Mouse (Mus musculus) brown adipose tissue, adult 24 weeks (tissue): Measurements from ENCODE around the gene Glis1. TPM values are rescaled to one million over a fixed set of nuclear protein-coding genes. Genes with fewer than 3 reads are reported as not detected.

Experiments used
- H3K27ac ChIP-seq: fragments of 200-500 bp; replicated peaks from 2 replicates; pipeline ENCODE4 v1.5.1; 2012; ENCODE audit warnings: low read depth, mild to moderate bottlenecking, low read length
- H3K4me1 ChIP-seq: fragments of 200-500 bp; 2 replicates; pipeline ENCODE4 v1.6.1; 2012; ENCODE audit warnings: low read length, mixed read lengths; ENCODE audit not compliant: control insufficient read depth, insufficient read depth, insufficient read length
- H3K4me3 ChIP-seq: fragments of 200-500 bp; 2 replicates; pipeline ENCODE4 v1.5.1; 2012; ENCODE audit warnings: low read depth, mild to moderate bottlenecking, low read length, moderate library complexity; ENCODE audit not compliant: insufficient read depth
- polyA plus RNA-seq: library from polyadenylated mRNA; stranded (reverse); fragments of >200 nt; gene quantifications from 2 replicates; pipeline ENCODE4 v1.2.4, GENCODE M21; 2012; ENCODE audit not compliant: missing spikeins, insufficient read depth, insufficient read length

Gene Glis1
- not detected in 2 replicates for polyA plus RNA-seq

DNA sequence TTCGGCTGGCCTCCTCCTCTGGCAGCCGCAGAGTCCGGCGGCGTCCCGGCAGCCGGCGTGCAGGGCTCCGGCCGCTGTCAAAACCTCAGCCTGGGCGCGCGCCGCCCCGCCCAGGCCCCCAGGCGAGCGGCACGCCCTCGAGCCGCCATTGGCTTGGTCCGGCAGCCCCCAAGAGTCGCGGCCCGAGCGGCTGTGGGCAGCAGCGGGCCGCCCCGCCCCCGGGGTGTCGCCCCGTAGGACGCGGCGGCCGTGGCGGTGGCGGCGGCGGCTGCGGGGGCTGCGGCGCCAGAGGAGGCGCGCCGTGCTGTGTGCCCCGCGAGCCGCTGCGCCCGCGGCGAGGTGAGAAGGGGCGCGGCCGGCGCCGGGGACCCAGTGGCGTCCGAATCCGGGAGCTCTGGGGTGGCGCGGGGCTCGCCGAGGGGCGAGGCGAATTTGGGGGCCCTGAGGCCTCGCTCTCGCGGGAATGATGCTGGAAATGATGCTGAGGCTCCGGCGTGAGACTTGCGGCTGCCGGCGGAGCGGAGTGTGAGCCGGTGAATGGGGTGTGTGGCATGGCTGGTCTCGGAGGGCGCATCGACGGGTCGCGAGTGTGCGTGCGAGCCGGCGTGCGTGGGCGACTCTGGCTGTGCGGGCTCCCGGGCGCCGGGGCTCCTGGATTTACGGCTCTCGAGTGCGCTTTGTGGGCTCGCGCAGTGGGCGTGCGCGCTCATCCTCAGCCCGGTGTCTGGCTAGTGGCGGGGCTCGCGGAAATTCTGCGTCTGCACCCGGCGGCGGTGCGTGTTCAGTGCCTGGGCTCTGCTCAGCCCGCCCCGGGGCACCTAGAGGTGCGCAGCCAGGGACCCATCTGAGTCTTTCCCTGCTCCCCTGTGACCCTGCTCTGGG, at the start of gene Glis1:
TSS of gene Glis1 (plus strand) at position 236 of the 882 bp plus-strand sequence.
- Histone ChIP-seq H3K4me3 (peak within 1 kb of the TSS; percentile 58), H3K4me1 (no peaks in the 10 kb centered on the region; the same call in 1 of the 2 replicates), H3K27ac (no peak within 1 kb of the TSS)

DNA sequence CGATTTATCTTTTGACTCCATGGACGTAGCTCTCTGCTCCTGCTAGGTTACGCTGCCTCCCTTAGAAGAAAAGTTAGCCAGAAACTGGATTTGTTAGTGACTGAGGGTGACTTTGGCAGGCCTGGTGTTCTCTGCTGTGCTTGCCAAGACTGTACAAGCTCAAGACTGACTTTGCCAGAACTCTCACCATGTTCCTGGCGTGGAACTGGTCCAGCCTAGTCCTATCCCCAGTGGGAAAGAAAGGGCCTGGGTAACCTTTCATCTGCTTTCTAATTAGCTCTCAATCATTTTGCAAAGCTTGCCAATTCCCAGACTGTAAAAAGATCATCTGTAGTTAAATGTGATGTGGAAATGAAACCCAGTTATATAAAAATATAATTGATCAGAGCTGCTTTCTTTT, 47.4 kb upstream of the Glis1 start:
- H3K4me3 ChIP-seq: no peak overlapping the region
- peaks cover 5% of the 10 kb centered on the region for H3K4me1 ChIP-seq
- peak overlapping the region; percentile 90 for H3K27ac ChIP-seq

DNA sequence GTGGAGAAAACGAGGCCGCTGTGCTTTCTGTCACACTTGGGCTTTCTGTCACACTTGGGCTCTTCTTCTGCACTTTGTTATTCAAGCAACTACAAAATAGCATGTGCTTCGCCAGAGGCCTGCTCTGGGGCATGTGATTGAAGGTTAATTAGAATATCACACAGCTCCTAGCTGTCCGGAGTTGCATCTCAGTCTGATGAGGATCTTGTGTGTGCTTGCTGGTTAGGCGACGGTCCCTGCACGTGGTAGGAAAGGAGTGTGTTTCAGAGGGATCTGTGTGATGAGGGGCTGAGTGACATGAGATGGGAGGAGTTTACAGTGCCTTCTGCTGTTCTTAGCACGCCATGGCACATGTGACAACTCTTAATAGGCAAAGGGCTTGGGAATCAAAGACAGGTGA, 46.9 kb upstream of the Glis1 start:
- Histone ChIP-seq H3K4me3 (no peak overlapping the region), H3K4me1 (peaks cover 5% of the 10 kb centered on the region), H3K27ac (peak overlapping the region; percentile 90)

DNA sequence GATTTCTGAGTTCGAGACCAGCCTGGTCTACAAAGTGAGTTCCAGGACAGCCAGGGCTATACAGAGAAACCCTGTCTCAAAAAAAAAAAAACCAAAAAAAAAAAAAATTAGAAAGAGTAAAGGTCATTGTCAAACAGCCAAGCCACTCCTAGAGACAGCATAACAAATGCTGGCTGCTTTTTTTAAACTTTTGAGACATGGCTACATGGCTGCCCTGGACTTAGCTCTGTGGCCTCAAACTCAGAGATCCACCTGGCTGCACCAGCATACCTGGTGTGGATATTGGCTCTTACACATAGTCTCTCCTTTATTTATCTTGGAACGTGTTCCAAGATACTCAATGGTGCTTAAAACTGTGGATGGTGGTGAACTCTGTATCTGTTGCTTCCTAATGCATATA, 46.1 kb upstream of the Glis1 start:
- Histone ChIP-seq H3K4me3 (no peak overlapping the region), H3K27ac (peak overlapping the region; percentile 51; the same call in 1 of the 2 replicates), H3K4me1 (peaks cover 8% of the 10 kb centered on the region)

DNA sequence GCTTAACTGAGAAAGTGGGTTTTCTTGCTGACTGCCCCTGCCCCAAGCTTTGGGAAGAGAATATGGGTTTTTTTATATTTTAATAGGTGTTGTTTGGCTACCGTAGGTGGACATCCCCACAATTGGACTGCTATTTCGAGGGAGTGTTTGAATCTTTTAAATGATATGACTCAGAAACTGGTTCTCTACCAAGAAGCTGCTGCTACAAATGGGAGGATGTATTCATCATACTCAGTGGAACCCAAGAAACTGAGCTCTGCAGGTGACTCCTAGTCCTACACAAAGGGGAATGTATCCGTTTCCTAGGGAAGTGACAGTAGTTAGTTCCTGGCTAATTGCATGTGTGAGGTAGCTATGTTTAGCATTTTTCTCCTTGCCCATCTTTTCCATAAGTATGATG, 45.0 kb upstream of the Glis1 start:
- H3K4me1 ChIP-seq: peaks cover 11% of the 10 kb centered on the region
- H3K4me3 ChIP-seq: no peak overlapping the region
- no peak overlapping the region for H3K27ac ChIP-seq

DNA sequence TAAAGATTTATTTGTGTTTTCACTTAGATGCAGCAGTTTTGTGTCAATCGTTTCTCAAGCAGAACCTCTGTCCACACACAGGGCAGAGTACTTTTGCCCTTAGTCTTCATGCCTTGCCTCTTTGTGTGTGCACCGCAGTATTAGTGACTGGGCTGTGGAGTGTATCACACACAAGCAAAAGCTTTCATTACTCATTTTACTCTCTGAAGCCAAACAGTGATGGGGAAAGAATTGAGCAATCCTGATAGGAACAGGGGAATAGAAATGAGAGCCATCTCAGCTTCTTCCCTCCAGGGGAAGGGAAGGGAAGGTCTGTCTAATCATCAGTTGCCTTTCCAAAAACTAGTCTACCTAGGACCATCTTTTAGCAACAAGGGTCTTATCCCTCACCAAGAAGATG, 40.6 kb upstream of the Glis1 start:
- Histone ChIP-seq H3K4me1 (peaks cover 7% of the 10 kb centered on the region), H3K4me3 (no peak overlapping the region), H3K27ac (peak overlapping the region; percentile 47; the same call in 1 of the 2 replicates)

DNA sequence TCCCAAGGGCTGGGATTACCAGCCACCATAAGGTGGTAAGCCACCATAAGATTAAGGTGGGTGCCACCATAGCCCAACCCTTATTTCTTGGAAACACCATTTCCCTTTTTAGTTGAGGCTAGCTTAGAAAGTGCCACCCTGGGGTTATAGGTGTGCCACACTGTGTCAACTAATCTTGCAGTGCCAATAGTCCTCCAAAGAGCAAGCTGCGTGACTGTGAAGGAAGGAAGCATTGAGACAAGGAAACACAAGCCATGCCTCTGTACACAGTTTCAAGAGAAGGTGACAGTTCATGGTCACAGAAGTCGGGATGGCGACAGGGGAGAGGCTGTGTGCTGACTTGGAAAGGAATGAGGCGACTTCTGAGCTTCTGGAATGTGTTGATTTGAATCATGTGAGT, 14.2 kb upstream of the Glis1 start:
- Histone ChIP-seq H3K27ac (peak overlapping the region; percentile 64), H3K4me3 (no peak overlapping the region), H3K4me1 (peaks cover 7% of the 10 kb centered on the region; the same call in 1 of the 2 replicates)

DNA sequence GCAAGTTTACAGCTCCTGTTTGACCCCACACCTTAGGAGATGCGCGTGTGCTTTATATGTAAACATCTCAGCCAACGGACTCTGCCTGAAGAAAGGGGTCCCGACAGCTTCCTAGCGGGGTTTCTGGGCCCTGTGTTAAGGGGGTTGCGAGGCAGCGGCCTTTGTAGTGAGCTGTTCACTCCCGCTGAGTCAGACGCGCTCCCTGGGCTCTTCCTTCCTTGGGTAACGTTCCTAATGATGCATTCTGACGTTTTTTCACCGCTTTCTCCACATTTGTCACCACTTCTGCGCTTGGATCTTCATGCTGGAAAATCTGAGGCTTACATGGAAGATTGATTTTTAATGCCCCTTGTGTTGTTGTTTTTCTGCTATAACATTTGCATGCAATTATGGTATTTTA, 12.7 kb upstream of the Glis1 start:
- Histone ChIP-seq H3K4me1 (peaks cover 7% of the 10 kb centered on the region; the same call in 1 of the 2 replicates), H3K27ac (no peak overlapping the region), H3K4me3 (0 out of 2 replicates have a peak overlapping the region, but pooled peaks have one; percentile 28)

DNA sequence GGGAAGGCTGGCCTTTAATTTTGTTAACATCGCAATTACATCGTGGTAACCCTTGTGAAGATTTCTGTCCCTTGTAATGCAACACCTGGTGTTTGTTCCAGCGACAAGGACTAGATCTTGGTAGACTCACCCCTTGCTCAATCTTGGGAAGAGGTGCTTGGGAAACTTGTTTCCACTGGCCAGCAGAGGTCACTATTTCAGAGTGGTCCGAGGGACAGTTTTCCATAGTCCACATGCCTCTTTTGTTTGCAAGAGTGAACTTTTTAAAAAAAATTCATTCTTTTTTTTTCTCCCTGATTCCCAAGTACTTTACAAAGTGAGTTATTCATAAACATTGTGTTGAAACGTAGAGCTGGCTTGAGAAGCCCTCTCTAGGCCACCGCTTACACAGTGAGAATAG, 12.2 kb upstream of the Glis1 start:
- Histone ChIP-seq H3K4me1 (peaks cover 4% of the 10 kb centered on the region; the same call in 1 of the 2 replicates), H3K27ac (no peak overlapping the region), H3K4me3 (no peak overlapping the region)

DNA sequence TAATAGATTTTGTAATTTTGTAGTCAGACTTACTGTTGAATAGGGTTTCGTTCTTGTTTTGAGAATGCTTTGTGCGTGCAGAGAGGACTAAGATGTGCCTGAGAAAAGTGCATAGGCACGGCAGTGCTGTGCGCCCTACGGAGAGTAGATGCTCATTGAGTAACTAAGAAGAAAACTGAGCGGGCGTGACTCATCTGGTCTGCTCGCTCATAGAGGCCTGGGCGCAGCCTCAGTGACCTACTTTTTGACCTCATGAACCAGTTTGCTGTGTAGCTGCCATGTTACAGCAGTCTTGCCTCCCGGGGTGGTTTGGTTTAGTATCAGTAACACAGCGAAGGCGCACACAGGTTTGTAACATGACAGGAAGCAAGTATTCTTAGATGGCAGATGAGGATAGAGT, 8.8 kb upstream of the Glis1 start:
- no peaks in the 10 kb centered on the region for H3K4me1 ChIP-seq
- H3K27ac ChIP-seq: no peak overlapping the region
- H3K4me3 ChIP-seq: no peak overlapping the region

DNA sequence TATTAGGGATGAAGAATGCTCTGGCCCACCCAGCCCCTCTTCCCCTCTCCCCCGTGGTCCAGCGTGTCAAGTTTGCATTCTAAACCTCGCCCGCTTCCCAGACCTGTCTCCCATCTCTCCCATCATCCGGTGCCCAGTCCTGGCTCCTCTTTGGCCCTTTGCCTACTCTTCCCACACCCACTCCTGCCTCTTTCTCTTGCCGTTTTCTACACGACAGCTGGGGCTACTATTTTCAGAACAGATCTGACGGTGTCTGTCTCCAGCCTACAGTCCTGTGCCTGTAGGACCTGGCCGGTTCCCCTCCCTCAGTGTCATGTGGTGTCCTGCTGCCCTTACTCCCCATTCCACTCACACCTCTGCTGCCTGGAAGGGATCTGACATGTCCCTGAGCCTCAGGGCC, 7.8 kb upstream of the Glis1 start:
- no peak overlapping the region for H3K27ac ChIP-seq

DNA sequence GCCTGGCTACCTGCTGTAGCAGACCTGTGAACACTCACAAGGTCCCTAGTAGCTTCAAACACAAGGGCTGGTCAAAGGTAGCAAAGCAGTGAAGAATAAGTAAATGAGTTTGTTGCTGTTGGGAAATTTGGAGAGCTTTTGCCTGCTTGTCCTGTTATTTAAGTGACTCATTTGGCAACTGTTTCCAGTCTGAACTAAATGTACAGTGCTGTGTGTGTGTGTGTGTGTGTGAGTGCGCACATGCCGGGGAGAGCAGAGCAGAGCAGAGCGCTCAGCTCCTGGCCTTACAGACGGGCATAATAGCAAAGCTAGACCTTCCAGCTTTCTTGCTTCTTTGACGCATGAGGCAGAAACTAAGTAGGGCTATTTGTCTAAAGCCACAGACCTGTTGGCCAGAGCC, 1.7 kb upstream of the Glis1 start:
- H3K4me3 ChIP-seq: no peak overlapping the region
- H3K4me1 ChIP-seq: no peaks in the 10 kb centered on the region; the same call in 1 of the 2 replicates
- no peak overlapping the region for H3K27ac ChIP-seq

More for the DNA sequence above, 7.8 kb upstream of the Glis1 start:
- Histone ChIP-seq H3K4me1 (no peaks in the 10 kb centered on the region), H3K4me3 (no peak overlapping the region)

DNA sequence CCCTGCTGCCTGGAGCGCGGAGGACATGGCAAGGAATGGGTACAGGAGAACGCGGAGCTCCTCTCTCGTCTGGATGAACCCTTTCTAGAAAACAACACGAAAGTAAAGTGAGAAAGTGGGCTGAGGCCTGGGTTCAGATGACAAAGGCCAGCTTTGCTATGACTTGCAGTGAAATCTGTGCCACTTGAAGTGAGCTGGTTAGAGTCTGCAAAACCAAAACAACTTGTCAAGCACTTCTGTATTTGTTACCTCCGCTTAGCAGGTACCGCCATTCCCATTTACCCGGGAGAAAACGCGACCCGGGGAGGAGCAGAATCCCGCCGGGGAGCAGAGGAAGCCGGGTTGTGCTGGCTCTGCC, 414 bp upstream of the Glis1 start:
- H3K4me1 ChIP-seq: no peaks in the 10 kb centered on the region; the same call in 1 of the 2 replicates
- H3K27ac ChIP-seq: no peak overlapping the region
- peak overlapping the region; percentile 58 for H3K4me3 ChIP-seq

DNA sequence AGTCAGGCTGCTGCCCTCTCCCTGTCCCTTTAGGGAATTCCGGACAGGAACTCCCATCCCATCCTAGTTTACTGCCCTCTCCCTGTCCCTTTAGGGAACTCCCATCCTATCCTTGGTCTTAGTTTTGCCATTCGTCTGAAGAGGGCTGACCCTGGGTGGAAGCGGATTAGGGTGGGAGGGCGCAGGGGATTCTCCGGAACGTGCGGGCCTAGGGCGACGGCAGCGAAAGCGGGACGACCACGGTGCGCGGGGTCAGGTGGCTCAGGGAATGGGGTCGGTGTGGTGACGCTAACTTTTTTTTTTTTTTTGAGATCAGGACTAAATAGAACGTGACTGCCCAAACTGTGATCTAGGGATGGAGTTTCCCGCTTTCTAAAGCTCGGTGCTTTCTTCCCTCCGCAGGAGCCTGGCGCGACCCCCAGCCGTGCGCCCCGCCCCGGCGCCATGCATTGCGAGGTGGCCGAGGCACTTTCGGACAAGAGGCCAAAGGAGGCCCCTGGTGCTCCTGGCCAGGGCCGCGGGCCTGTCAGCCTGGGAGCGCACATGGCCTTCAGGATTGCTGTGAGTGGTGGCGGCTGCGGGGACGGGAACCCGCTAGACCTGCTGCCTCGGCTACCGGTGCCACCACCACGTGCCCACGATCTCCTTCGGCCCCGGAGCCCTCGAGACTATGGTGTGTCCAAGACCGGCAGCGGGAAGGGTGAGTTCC, 1.0 kb downstream of the Glis1 start:
- no peaks in the 10 kb centered on the region; the same call in 1 of the 2 replicates for H3K4me1 ChIP-seq
- peak overlapping the region; percentile 58 for H3K4me3 ChIP-seq
- H3K27ac ChIP-seq: no peak overlapping the region

DNA sequence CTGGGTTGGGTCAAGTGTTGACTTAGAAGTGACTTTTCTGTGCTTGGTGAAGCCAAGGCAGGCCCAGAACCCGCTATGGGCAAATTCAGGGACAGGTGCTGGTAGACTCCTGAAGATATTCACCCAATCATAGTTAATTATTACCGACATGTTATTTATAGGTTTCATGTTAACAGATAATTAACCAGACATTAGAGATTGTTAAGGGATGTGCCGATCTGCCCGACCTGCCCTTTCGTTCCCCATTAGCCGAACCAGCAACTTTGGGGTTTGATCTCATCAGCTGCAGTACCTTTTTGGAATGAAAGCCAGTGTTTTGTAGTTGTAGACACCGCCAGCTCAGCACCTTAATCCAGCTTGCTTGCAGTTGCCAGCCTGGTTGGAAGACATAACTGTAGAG, 2.1 kb downstream of the Glis1 start:
- H3K4me1 ChIP-seq: no peaks in the 10 kb centered on the region; the same call in 1 of the 2 replicates
- no peak overlapping the region for H3K27ac ChIP-seq
- H3K4me3 ChIP-seq: no peak overlapping the region
